Mouse (Mus musculus) adrenal gland, adult 2 months (tissue): ENCODE data around the gene Slc9b1. TPM values are rescaled to one million over a fixed set of nuclear protein-coding genes. Genes with fewer than 3 reads are reported as not detected.

Experiments
- DNase-seq: peaks from one replicate; pipeline ENCODE4 v3.0.0; 2021
- polyA plus RNA-seq: library from polyadenylated mRNA; depleted of rRNA; stranded (reverse); fragments of >200 nt; gene quantifications from 2 replicates; pipeline ENCODE4 v1.2.3, GENCODE M21; 2012
- total RNA-seq, 2 experiments: library from RNA; stranded (reverse); gene quantifications; 2 replicates each; pipeline ENCODE4 v1.2.3; 2021

Gene Slc9b1
- total and polyA plus RNA-seq, 3 experiments: 0.06 to 0.90 (median 0.35) TPM

DNA sequence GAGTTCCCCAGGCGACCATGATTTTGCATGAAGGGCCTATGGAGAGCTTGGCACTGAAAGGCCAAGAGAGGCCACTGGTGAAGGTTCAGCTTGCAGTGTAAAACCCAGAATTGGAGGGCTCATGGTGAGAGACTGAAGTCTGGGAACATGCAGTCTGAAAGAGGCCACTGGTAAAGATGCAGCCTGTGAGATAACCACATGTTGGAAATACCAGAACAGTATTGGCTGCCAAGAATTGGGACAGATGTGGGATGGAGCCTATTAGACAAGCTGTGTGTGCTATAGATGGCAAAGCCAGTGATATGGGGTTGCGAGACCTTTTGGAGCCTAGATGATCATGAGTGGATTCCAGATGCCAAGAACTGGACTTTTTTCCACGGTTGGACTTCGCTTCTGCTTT, 32.0 kb downstream of the Slc9b1 start:
- DNase-seq: no peak

DNA sequence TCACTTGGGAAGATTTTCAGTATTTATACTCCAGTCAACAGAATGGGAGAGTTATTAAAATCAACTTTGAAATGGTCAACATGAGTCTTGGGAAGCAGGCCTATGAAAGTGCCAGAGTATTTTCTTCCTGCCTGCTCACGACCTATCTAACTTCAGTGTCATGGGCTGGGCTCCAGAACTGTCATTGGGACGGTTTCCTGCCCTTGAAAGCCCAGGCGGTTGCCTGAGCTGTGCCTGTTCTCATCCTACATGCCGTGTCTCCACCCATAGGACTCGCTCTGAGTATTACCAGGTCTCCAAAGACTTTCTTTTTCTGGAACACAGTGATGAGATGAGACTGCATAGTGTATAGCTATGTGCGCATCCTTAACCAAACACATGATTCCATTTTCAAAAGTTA, 45.4 kb downstream of the Slc9b1 start:
- peak; percentile 68 for DNase-seq

DNA sequence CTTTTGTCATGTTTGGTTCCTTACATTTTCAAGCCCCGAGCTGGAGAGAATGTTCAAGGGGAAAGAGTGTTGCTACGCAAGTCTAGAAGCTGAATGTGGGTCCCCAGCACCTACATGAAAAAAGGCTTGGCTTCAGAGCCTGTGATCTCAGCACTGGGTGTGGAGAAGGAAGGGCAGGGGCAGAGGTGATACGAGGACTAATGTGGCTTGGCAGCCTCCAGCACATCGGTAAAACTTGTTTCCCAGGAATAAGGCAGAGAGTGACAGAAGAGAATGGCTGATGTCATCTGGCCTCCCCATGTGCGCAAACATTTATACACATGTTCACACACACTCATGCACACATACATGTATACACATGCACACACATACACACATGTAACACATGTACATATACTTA, 47.3 kb downstream of the Slc9b1 start:
- DNase-seq: peak; percentile 13

DNA sequence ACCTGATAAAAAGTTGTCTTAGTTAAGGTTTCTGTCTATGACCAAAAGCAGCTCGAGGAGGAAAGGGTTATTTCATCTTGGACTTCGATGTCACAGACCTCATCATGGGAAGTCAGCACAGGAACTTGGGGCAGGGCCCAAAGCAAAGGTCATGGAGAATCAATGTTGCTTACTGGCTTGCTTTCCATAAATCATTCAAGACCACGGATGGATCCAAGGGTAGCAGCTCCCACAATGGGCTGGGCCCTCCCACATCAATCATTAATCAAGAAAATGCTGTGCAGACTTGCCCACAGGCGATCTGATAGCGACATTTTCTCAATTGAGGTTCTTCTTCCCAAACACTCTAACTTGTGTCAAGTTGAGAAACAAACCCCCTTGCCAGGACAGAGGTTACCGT, 48.3 kb downstream of the Slc9b1 start:
- peak; percentile 41 for DNase-seq

DNA sequence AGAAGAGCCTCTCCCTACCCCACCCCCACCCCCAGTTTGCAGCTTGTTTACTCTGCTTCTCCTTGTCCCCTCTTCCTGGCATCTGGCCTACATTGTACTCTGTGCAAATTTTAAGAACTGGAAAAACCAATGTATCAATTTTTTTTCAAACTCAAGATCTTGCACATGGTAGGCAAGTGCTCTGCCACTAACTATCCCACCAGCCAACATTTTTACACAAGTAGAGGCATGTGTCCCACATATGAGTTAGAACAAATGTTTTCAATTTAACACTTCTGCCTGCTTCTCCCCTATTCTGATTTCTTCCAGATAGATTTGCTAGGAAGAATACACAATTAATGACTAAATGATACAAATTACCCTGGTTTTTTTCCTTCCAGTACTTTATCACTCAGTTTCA, 49.3 kb downstream of the Slc9b1 start:
- DNase-seq: no peak

DNA sequence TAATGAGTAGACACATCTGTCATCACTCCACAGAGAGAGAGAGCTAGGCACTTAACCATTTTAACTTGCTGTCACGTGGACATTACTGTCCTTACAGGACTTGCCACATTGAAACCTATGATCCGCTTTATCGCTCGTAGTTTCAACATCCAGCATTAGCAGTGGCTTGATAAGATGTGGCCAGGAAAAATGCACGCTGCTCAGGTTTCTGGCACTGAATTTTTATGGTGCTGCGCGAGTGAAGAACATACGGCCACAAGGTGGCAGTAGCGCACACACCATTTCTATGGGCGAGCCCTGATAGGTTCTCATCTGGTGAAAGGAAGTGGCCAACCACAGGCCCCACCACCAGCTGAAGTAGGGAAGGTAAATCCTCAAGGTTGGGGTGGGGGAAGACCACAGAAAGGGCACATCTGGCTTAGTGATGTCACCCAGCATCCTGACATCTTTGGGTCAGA, 54.4 kb downstream of the Slc9b1 start:
- peak; percentile 82 for DNase-seq

DNA sequence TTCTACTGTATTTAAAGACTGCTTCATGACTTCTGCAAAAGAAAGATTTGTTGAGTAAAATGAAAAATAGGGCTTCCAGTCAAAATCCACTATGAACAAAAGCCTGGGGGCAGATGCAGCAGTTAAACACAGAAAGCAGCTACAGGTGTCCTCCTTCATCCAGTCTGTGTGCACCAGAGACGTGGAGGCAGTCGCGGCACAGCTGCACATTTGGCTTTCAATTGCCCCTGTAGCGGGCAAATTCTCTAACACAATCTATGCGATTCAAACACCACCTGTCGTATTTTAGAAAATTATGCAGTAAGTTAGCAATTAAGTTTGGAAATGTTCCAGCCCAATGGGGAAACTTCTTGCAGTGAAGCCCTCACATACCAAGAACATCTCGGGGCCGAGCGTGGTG, 55.4 kb downstream of the Slc9b1 start:
- DNase-seq: no peak

DNA sequence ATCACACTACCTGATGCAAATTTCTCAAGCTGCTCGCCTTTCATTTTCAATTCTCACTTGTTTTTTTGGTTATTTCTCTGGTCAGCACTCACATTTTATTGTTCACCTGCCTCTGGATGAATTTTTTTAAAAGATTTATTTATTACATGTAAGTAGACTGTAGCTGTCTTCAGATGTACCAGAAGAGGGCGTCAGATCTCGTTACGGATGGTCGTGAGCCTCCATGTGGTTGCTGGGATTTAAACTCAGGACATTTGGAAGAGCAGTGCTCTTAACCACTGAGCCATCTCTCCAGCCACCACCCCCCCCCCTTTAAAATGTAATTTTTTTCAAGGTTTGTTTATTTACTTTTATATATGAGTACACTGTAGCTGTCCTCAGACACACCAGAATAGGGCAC, 56.0 kb downstream of the Slc9b1 start:
- DNase-seq: no peak

DNA sequence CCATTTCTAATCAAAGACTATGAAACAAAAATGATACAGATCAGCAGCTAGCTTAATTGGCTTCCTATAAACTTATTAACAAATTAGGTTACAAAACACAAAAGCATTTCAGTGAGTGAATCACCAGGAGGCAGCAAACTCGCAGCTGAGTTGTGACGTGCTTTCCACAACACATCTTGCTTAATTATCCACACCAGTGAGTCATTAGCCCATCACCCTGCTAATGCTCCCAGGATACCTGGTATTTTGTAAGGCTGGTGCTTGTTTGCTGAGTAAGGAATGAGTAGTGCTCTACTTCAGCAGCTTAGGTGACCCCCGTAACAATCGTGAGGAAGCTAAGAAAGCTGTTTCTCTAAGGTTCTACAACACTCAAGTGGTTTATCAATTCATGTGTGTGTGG, 56.8 kb downstream of the Slc9b1 start:
- no peak for DNase-seq

DNA sequence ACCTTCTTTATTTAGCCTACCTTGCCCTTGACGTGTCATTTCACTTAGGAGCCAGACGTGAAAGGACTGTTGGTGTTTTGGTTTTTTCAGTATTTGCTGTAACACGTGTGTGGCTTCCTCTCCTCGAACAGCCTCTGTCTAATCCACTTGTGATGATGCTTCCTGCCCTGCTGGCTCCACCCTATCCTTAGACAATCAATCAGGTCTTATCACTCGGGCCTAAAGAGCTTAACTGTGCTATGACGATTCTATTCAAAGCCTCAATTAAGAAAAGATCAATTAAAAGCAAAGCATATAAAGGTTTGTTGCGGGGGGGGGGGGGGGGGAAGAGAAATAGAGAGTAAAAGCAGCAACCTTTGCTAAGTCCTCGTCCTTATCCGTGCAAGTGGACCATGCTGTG, 59.5 kb downstream of the Slc9b1 start:
- no peak for DNase-seq

DNA sequence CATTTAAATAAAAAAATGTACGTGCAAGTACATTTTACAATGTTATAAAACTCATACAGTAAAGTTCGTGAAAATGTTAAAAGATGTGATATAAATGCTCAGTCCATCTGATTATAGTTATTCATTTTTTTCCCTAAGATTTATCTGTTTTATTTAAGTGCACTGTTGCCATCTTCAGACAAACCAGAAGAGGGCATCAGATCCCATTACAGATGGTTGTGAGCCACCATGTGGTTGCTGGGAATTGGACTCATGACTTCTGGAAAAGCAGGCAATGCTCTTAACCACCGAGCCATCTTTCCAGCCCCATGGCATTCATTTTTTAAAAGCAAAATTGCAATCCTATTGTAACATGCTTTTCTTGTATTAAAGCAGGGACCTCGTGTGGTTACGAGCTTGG, 61.4 kb downstream of the Slc9b1 start:
- no peak for DNase-seq

DNA sequence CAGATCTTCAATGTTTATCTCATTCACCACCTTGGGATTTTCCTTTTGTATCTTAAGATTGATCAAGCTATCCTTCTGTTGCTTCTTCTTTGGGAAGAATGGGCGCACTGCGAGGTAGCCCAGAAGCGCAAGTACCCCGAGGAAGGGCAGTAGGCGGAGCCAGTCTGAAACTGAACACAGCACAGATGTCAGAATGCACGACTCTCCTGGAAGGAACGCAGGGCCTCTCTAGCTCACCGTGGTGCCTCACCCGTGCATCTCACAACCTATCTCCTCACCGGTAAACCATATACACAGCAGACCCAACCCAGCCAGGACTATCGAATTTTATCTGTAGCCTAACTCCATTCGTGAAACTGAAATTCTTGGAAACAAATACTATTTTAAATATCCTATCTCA, 63.2 kb downstream of the Slc9b1 start:
- DNase-seq: no peak

DNA sequence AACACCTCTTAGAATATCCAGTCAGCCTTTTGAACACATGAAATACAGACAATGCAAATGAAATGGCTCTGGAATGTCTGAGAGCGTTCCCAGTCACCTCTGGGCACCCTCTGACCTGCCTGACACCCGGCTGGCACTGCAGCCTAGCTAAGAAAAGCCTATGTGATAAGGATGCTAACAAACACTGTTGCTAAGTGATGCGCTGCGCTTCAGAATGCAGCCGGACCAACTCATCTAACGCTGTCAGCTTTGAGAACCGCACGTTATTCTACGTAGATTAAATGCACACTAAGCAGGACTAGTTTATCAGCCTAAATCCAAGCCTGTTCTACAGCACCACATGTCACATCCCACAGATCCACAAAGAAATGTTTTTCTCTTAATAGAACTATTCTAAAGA, 64.0 kb downstream of the Slc9b1 start:
- DNase-seq: no peak

DNA sequence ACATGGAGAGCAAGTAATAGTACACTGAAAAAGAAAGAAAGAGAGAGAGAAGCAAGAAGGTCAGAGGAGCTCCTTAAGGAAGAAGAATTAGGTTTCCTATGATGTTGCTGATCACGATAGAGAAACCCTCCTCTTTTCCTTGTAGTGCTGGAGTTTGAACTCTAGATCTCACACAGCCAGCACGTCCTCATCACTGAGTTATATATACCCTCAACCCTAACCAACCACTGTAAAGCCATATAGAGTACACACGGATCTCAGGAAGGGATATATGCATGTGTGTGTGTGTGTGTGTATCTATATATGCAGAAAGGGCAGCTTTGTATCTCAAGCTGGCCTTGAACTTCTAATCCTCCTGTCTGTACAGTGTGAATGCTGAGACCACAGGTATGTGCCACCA, 69.4 kb downstream of the Slc9b1 start:
- DNase-seq: no peak

DNA sequence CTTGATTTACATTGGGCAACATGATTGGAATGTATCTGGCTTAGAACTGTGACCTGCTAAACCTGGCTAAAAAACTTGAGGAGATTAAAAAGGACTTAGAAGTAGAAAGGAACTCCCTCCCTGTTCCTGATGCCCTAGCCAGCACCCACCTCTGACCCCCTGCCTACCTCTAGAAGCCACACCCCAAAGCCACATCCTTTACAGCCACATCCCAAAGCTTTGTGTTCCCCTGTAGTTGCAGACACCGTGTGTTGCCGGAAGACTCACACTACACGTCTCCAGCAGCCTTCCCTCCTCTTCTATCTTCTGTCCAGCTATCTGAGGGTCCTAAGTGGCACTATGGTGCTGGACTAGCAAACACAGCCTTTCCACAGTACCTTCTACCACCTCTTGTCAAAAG, 70.0 kb downstream of the Slc9b1 start:
- no peak for DNase-seq

DNA sequence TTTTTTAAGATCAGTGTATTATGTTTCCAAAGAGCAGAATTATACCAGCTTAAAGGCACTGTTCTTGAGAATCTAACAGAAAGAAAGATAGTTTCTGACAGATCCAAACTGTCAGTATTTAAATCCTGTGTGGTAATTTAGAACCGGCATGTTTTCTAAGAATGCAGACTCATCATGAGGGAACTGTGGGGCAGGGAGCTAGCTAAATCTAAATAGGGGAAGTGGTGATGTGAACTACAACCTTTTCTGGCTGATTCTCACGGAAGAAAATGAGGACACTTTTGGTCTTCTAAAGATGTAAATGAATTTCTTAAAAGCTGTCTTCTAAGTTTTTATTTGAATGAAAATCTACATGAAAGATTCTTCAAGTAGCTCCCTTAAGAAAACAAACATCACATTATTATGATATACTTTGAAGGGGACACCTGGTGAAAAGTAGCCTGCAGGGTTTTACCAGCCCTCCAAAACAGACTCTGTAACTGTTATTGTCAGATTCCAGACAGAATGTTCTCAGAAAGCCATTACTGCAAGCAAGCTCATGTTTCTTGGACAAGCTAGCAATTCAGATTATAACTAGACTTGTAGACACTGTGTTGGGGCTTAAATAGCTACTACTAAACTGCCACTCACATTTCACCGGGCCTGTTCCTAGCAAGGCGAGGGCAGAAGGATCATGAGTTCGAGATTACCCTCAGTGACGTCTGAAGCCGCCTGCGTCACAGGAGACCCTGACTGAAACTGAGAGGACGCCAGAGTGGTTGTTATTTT, 72.9 kb downstream of the Slc9b1 start:
- DNase-seq: no peak

DNA sequence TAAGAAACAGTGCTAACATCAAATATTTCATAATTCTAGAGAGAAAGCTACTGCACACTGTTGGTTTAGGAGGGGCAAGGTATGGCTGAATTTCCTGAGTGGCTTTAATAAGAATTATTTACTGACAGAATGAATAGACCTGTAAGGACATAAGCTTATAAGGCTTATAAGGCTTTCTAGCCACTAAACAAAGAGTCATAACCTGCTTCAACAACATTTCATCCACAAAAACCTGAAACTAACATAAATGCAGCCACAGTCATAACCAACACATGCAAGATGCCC, 73.4 kb downstream of the Slc9b1 start:
- DNase-seq: no peak

DNA sequence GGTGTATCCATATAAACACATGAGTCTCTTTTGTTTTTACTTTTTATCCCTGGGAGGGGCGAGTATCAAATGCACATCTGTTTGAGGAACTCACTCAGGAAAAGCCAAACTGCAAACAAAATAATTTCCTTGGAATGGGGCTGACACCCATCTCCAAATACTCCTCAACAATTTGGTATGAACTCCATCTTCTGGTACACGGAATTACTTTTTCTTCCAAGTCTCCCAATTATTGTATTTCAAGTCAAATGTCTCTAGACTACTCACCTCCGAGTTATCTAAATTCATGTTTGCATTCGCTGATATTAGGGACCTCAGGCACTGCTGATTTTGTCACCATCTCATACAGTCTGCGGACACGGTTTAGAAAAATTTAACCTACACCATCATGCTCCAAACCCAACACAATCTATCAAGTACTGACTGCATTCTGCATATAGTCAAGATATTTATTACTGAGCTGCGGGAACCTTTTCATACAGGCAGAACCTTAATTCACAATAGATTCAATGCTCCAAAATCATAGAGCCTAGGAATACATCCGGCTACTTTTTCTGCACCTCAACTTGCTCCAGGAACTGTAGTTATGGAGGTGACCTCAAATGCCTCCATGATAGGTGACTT, 74.5 kb downstream of the Slc9b1 start:
- no peak for DNase-seq

DNA sequence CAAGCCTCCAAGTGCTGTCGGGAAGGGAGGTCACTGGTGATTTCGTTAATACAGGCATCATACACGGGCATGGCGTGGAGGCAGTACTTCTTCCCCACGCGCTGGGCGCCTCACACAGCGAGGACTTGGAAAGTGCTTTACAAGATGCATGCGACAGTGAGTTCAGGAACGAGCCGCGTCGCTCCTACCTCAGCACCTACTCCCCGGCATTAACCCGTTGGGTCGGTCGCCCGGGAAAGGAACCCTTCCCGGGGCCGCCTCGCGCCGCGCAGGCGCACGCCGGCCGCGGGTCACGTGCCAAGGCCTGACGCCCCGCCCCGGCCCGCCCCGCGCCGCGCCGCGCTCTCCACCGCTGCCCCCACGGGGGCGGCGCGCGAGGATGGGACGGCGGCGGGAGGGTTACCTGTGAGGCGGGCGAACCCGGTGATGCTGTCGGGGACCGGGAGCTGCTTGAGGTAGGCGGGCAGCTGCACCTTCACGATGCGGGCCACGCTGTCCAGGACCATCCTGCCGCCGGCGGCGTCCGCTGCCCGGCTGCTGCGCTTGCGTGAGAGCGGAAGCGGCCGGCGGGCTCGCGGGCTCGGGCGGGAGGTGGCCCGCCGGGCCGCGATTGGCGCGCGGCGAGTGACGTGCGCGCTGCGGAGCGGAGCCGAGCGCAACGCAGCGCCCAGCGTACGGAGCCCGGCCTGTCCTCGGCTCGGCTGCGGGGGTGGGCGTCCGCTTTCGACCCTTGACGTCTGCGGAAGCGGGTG, 75.2 kb downstream of the Slc9b1 start:
- DNase-seq: peak; percentile 92

DNA sequence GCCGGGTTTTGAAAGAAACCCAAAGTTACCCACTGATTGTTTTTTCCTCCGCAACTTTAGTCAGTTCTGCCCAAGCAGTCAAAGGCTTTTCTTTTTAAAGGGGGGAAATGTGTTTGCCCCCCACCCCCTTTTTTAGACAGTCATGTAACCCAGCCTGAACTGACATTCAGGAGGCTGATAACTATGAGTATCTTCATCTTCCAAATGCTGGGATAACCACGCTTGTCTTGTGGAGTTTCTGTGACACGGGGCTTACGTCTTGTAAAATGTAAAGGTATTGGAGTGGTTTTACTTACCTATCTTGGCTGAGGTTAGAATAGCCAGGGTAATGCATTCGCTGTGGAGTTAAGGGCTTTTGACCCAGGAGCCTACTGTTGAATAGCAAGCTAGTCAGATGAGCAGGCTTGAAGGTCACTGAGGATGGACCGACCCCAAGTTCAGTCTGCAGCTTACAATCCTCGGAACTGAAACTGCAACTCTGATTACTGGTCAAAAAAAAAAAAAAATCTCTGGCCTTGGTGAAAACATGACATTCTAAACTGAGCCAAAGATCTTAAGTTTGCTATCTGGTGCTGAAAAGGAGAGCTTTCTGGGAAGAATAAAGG, 75.9 kb downstream of the Slc9b1 start, which contains the start of gene Cisd2:
Gene Cisd2 (minus strand): TSS at position 318 of the 605 bp plus-strand sequence.
- peak; percentile 51 for DNase-seq

DNA sequence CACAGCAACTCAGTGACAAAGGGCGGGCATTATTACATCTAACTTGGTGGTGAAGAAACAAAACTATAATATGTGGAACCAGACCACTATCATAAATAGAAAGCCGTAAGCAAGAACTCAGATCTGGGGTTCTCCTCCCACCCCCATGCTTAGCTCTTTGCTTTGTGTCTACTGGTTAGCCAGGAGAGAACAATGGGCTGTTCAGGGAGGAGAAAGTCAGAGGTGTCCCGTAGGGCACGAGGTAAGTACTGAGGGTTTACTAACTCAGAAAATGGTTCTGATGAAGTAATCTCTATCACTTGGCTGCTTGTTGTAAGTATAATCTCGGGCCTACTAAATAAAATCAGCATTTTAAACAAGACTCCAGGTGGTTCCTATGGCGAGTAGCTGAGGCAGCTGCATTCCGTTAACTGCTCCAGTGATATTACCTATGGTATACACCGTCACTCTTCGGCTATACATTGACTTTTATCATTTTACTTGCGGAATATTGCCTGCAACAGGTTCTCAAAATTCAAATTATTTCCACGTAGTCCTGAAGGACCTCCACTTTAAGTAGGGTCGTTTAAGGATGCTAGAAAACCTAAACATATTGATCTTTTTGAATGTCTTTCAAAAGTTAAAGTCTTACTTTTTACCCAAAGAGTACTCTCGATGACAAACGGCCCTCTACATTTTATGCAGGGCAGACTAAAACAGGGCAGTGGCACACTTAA, 89.2 kb downstream of the Slc9b1 start:
- DNase-seq: no peak
